Mouse (Mus musculus) G1E (cell line): ENCODE results near the gene Tac2. TPM values are rescaled to one million over a fixed set of nuclear protein-coding genes. Genes with fewer than 3 reads are reported as not detected.

ENCODE experiments used
- ATAC-seq: 2 replicates; pipeline ENCODE4 v1.8.0; 2016; ENCODE audit warnings: mild to moderate bottlenecking; ENCODE audit not compliant: insufficient number of reproducible peaks, poor library complexity, low FRiP score, severe bottlenecking; ENCODE audit errors: extremely low read depth
- DNase-seq: peaks from one replicate; pipeline ENCODE4 v3.0.0; 2012; ENCODE audit warnings: low spot score
- H3K27me3 ChIP-seq: 2 replicates; pipeline ENCODE4 v1.6.1; 2012; ENCODE audit warnings: mild to moderate bottlenecking, low read length, inconsistent platforms; ENCODE audit not compliant: insufficient read depth
- H3K36me3 ChIP-seq: replicated peaks from 2 replicates; pipeline ENCODE3; 2012; ENCODE audit warnings: mild to moderate bottlenecking, inconsistent platforms
- H3K4me1 ChIP-seq: 2 replicates; pipeline ENCODE4 v1.6.1; 2012; ENCODE audit warnings: low read depth, low read length, inconsistent platforms, mixed read lengths; ENCODE audit not compliant: insufficient read depth
- H3K4me3 ChIP-seq: 2 replicates; pipeline ENCODE4 v1.5.1; 2012; ENCODE audit warnings: low read depth, mild to moderate bottlenecking, inconsistent platforms, low read length, moderate library complexity, mixed read lengths
- H3K9me3 ChIP-seq: replicated peaks from 2 replicates; pipeline ENCODE4 v1.6.1; 2012; ENCODE audit warnings: inconsistent platforms
- CTCF ChIP-seq: IDR thresholded peaks from 2 replicates; pipeline ENCODE4 v1.5.1; 2012; ENCODE audit warnings: low read depth, low read length, inconsistent platforms, mixed read lengths
- GATA1 ChIP-seq: IDR thresholded peaks from 2 replicates; pipeline ENCODE4 v1.6.1; 2012; ENCODE audit warnings: borderline replicate concordance, low read length, inconsistent platforms, mixed read lengths
- GATA2 ChIP-seq: IDR thresholded peaks from 2 replicates; pipeline ENCODE4 v1.6.1; 2012; ENCODE audit warnings: low read depth, low read length, inconsistent platforms, borderline replicate concordance
- POLR2AphosphoS5 ChIP-seq: IDR thresholded peaks from 2 replicates; pipeline ENCODE4 v1.6.1; 2012; ENCODE audit warnings: low read depth, low read length, inconsistent platforms; ENCODE audit not compliant: insufficient replicate concordance
- TAL1 ChIP-seq: conservative IDR thresholded peaks from 2 replicates; pipeline ENCODE4 v1.6.1; 2012; ENCODE audit warnings: low read depth, low read length, inconsistent platforms, mixed read lengths
- polyA plus RNA-seq: library from polyadenylated mRNA; stranded (reverse); fragments of >175 nt; gene quantifications from 2 replicates; pipeline ENCODE4 v1.2.3, GENCODE M21; 2012
- total RNA-seq, 2 experiments: library from RNA; stranded (forward) in 1 of 2; stranded (reverse) in 1 of 2; fragments of 200-1000 nt in 1 of 2; fragments of >200 nt in 1 of 2; fragmentation: Nextera tagmentation in 1 of 2; gene quantifications; 2 replicates each; pipeline ENCODE4 v1.2.3; 2014 to 2017

Gene Tac2
- total and polyA plus RNA-seq, 3 experiments, result not detected

DNA sequence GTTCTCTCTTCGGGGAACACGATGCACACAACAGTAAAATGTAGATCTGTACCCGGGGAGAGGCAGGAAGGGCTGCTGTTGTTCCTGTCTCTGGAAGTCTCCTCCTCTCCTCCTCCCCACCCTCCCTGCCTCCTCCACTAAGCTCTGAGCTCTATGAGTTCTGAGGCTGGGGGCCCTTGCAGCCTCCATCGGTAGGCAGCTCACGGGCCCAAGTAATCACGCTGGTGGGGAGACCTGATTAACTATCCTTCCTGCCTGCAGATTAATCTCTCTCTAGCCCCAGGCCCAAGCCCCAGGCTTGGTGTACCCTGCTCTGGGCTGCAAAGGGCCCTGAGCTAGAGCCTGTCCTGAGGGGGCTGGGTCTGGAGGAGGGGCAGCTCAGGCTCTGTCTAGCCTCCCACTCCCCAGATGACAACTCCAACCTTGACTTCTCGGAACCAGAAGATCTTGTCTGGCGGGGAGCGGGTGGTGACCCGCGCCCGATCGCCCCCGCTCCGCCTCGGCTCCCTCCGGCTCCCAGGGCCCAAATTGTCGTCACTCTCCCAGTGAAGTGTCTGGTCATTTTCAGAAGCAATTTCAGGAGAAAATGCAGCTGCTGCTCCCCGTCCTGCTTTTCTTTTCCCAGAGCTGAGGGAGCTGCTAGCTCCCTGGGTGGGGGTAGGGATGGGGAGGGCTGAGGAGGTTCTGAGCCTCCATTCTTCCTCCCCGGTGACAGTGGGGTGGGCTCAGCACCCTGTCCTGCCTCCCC, 2.4 kb upstream of the Tac2 start:
- H3K27me3 ChIP-seq, result peaks cover 88% of the 10 kb centered on the region
- H3K36me3 ChIP-seq, result no peaks in the 10 kb centered on the region
- peaks cover 18% of the 10 kb centered on the region for H3K4me1 ChIP-seq
- no peaks in the 10 kb centered on the region for H3K9me3 ChIP-seq
- DNase-seq (no peak), ATAC-seq (no peak)
- TF ChIP-seq GATA2 (no peak), POLR2AphosphoS5 (no peak), GATA1 (no peak), TAL1 (no peak), CTCF (no peak)
- no peak overlapping the region for H3K4me3 ChIP-seq

GRCm38 (mm10) chr10:127725136-127725535, 858 bp downstream of the Tac2 start:
- Histone ChIP-seq H3K4me3 (no peak overlapping the region), H3K27me3 (peaks cover 79% of the 10 kb centered on the region), H3K36me3 (no peaks in the 10 kb centered on the region), H3K9me3 (no peaks in the 10 kb centered on the region), H3K4me1 (peaks cover 46% of the 10 kb centered on the region)
- DNase-seq (no peak), ATAC-seq (no peak)
- TF ChIP-seq POLR2AphosphoS5, result no peak
- no peak for TF ChIP-seq GATA2
- TF ChIP-seq CTCF, result no peak
- TF ChIP-seq TAL1, result no peak
- no peak for TF ChIP-seq GATA1

- Histone ChIP-seq H3K36me3 (no peaks in the 10 kb centered on the region), H3K27me3 (peaks cover 47% of the 10 kb centered on the region), H3K4me1 (peaks cover 68% of the 10 kb centered on the region), H3K4me3 (peak overlapping the region; percentile 31; the same call in 1 of the 2 replicates), H3K9me3 (no peaks in the 10 kb centered on the region)
- no peak for ATAC-seq
- DNase-seq, result no peak
- TF ChIP-seq GATA2 (no peak), TAL1 (no peak), POLR2AphosphoS5 (no peak), GATA1 (no peak), CTCF (no peak)
Observed at GRCm38 (mm10) chr10:127728437-127728836, 4.2 kb downstream of the Tac2 start.

- ATAC-seq (peak; percentile 62), DNase-seq (peak; percentile 53)
- H3K9me3 ChIP-seq, result peaks cover 5% of the 10 kb centered on the region
- no peaks in the 10 kb centered on the region for H3K36me3 ChIP-seq
- TF ChIP-seq TAL1 (peak; percentile 61), CTCF (no peak)
- peak overlapping the region; percentile 44; the same call in 1 of the 2 replicates for H3K4me3 ChIP-seq
- peaks cover 81% of the 10 kb centered on the region for H3K4me1 ChIP-seq
- H3K27me3 ChIP-seq, result peaks cover 31% of the 10 kb centered on the region
Observed at GRCm38 (mm10) chr10:127730285-127730932, 6.1 kb downstream of the Tac2 start.

DNA sequence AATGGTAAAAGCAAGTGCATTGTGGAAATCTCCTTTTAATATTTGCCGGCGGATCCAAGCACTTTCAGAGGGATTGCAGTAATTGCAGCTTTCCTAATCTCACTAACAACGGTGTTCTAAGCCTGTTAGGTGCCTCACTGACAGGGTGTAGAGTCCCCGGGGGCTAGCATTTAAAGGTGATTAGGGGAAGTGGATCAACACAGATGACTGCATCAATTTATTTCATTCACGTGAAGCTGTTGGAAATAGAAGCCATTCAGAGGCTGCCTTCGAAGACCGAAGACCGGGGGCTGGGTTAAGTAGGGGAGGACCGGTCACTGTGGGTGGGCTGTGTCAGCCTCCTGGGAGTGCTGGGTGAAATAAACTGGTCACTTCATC, 6.6 kb downstream of the Tac2 start:
- no peaks in the 10 kb centered on the region for H3K36me3 ChIP-seq
- H3K4me1 ChIP-seq, result peaks cover 82% of the 10 kb centered on the region
- DNase-seq, result no peak
- TF ChIP-seq TAL1 (no peak), CTCF (no peak), GATA1 (no peak), POLR2AphosphoS5 (no peak), GATA2 (no peak)
- H3K27me3 ChIP-seq, result peaks cover 26% of the 10 kb centered on the region
- H3K9me3 ChIP-seq, result peaks cover 5% of the 10 kb centered on the region
- H3K4me3 ChIP-seq, result peak overlapping the region; percentile 20; the same call in 1 of the 2 replicates
- no peak for ATAC-seq

DNA sequence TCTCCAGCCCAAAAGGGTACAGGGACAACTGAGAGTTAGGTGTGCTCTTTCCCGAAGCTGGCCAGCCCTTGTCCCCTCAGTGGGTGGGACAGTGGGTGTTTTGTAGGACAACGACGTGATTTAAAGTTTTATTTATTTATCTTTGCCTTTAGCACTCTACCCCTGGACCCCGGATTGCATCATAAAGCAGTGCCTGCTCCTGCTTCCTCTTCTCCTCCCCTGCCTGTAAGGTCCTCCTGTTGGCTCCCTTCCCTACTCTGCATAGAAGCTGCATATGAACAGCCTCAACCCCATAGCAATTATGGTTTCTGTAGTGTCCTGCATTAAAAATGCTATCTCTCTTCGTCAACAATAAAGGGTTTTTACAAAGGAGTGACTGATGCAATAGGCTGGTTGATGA, 7.1 kb downstream of the Tac2 start:
- no peak for DNase-seq
- no peak for TF ChIP-seq GATA1
- no peak for TF ChIP-seq TAL1
- TF ChIP-seq CTCF, result no peak
- no peak for TF ChIP-seq POLR2AphosphoS5
- no peak for TF ChIP-seq GATA2
- ATAC-seq, result no peak
- Histone ChIP-seq H3K4me1 (peaks cover 87% of the 10 kb centered on the region), H3K9me3 (peaks cover 5% of the 10 kb centered on the region), H3K4me3 (peak overlapping the region; percentile 20; the same call in 1 of the 2 replicates), H3K36me3 (no peaks in the 10 kb centered on the region), H3K27me3 (peaks cover 23% of the 10 kb centered on the region)

DNA sequence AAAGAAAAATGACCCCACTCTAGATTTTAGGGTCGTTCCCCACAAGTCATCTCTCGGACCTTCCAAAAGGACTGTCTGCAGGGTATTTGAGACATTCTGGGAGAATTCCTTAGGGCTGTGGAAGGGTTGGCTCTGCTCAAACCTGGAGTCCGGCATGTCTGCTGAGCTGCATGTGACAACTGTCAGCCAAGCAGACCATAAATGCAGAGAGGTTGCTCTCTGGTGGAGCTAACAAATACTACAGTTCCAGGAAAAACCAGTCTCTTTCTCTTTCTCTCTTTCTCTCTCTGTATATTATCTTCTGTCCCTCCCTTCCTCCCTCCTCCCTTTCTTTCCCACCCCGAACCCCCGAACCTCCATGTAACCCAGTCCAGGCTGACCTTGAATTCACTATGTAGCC, 10.2 kb downstream of the Tac2 start:
- TF ChIP-seq CTCF, result no peak
- no peak for TF ChIP-seq POLR2AphosphoS5
- no peak for TF ChIP-seq GATA2
- no peak for TF ChIP-seq GATA1
- TF ChIP-seq TAL1, result no peak
- peaks cover 5% of the 10 kb centered on the region for H3K9me3 ChIP-seq
- ATAC-seq (no peak), DNase-seq (no peak)
- H3K27me3 ChIP-seq, result no peaks in the 10 kb centered on the region
- peaks cover 88% of the 10 kb centered on the region for H3K4me1 ChIP-seq
- H3K36me3 ChIP-seq, result no peaks in the 10 kb centered on the region
- no peak overlapping the region; the same call in 1 of the 2 replicates for H3K4me3 ChIP-seq
